In the genomic region with DNA sequence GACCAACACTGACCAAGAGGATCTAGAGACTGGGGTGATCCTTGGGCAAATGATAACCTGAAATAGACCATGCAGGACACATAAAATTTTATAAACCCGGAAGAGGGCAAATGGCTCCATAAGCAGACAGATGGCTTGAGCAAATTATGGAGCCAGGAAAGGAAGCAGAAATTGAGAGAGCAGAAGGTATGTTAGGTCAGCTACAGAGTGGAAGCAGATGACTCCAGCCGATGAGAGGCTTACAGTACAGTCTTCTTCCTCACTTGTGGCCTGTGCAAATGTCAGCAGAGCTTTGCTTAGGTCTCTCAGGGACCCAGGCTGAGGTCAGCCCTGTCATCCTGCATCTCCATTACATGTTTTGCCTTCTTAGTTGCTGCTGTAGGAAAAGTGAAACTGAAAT, we compare ENCODE assay signal across 18 mouse cellular contexts. TPM values are rescaled to one million over a fixed set of nuclear protein-coding genes. Genes with fewer than 3 reads are reported as not detected.
DNase-seq lines count a peak whose midpoint lies in the region; ATAC-seq lines count a peak whose summit lies in the region.
"Had no signal": no experiment of that assay in that cellular context is flagged by ENCODE, and none has a peak within 500 bp of the region (broad histone marks: within the 10 kb centered on the region; RNA-seq: fewer than 3 reads in every experiment).

No protein-coding gene starts in this region.

- H3K4me3 ChIP-seq in midbrain, embryonic 11.5 days (ENCODE audit: low read depth, low read length) = no peak overlapping the region
- H3K4me3 ChIP-seq in midbrain, embryonic 10.5 days = no peak overlapping the region
- H3K4me3 ChIP-seq: embryonic facial prominence, embryonic 13.5 days; forebrain, embryonic 12.5 days; gastrocnemius, adult 2 months; heart, embryonic 13.5 days; hindbrain, embryonic 12.5 days had no signal

- H3K27me3 ChIP-seq in midbrain, embryonic 11.5 days (ENCODE audit: control insufficient read depth, insufficient read depth, low read length) = no peaks in the 10 kb centered on the region
- no peaks in the 10 kb centered on the region for H3K27me3 ChIP-seq in midbrain, embryonic 10.5 days (ENCODE audit: low read depth, poor library complexity, severe bottlenecking)
- H3K27me3 ChIP-seq: embryonic facial prominence, embryonic 13.5 days; forebrain, embryonic 12.5 days; heart, embryonic 13.5 days; hindbrain, embryonic 12.5 days; Patski had no signal

- H3K4me1 ChIP-seq in midbrain, embryonic 11.5 days (ENCODE audit: control insufficient read depth, insufficient read depth, low read length) = peaks cover 5% of the 10 kb centered on the region; the same call in 1 of the 2 replicates
- H3K4me1 ChIP-seq in midbrain, embryonic 10.5 days = peaks cover 30% of the 10 kb centered on the region

- no peak overlapping the region for H3K4me2 ChIP-seq in midbrain, embryonic 11.5 days
- H3K4me2 ChIP-seq: embryonic facial prominence, embryonic 13.5 days; forebrain, embryonic 12.5 days; heart, embryonic 13.5 days; hindbrain, embryonic 12.5 days had no signal

- no peak for ATAC-seq in midbrain, embryonic 11.5 days (ENCODE audit: low FRiP score)
- ATAC-seq in megakaryocyte, adult 5-6 weeks (ENCODE audit: poor library complexity, severe bottlenecking) = no peak
- ATAC-seq: hindbrain, embryonic 16.5 days had no signal

- 86% methylated on average over 2 of the region's 2 CpGs for WGBS in midbrain, embryonic 11.5 days
- WGBS in midbrain, embryonic 10.5 days = 87% methylated on average over 2 of the region's 2 CpGs

- no peaks in the 10 kb centered on the region for H3K36me3 ChIP-seq in midbrain, embryonic 11.5 days (ENCODE audit: control insufficient read depth, insufficient read depth, low read length)
- H3K36me3 ChIP-seq in midbrain, embryonic 10.5 days = no peaks in the 10 kb centered on the region
- H3K36me3 ChIP-seq: embryonic facial prominence, embryonic 13.5 days; forebrain, embryonic 12.5 days; heart, embryonic 13.5 days; hindbrain, embryonic 12.5 days had no signal

- no peaks in the 10 kb centered on the region for H3K9me3 ChIP-seq in midbrain, embryonic 11.5 days (ENCODE audit: control insufficient read depth, low read length)
- H3K9me3 ChIP-seq in midbrain, embryonic 10.5 days (replicated peaks) = no peaks in the 10 kb centered on the region
- H3K9me3 ChIP-seq: embryonic facial prominence, embryonic 13.5 days; forebrain, embryonic 12.5 days; heart, embryonic 13.5 days; hindbrain, embryonic 12.5 days had no signal

- no peak overlapping the region for H3K9ac ChIP-seq in midbrain, embryonic 11.5 days (ENCODE audit: low read length)
- H3K9ac ChIP-seq: embryonic facial prominence, embryonic 13.5 days; forebrain, embryonic 12.5 days; heart, embryonic 13.5 days; hindbrain, embryonic 12.5 days had no signal

- H3K27ac ChIP-seq in midbrain, embryonic 11.5 days (ENCODE audit: low read depth, low read length) = no peak overlapping the region
- H3K27ac ChIP-seq in midbrain, embryonic 10.5 days (replicated peaks) = no peak overlapping the region
- H3K27ac ChIP-seq: embryonic facial prominence, embryonic 13.5 days; forebrain, embryonic 12.5 days; gastrocnemius, adult 2 months; heart, embryonic 13.5 days; hindbrain, embryonic 12.5 days had no signal

- DNase-seq in cerebellum, adult 11 months = peak; percentile 47
- DNase-seq in cerebellum, postnatal 4 days (ENCODE audit: low spot score in 2 of 2) = no peak
- DNase-seq in midbrain, embryonic 11.5 days (ENCODE audit: low spot score, missing footprints) = peak; percentile 81
- DNase-seq in midbrain, embryonic 10.5 days (ENCODE audit: low spot score) = no peak
- DNase-seq in cerebellum, adult 9-10 months = peak; percentile 87
- no peak for DNase-seq in kidney, adult 18-20 months
- no peak for DNase-seq in T-cell, adult 2 months (ENCODE audit: low spot score)
- DNase-seq: gastrocnemius, postnatal 25 days had no signal

RNA-seq across cellular contexts. Expression of a gene that starts 15.9 kb away (rescaled TPM):
- polyA plus RNA-seq in midbrain, embryonic 11.5 days (2014; fragmentation: Nextera tagmentation; extraction: Ambion mirVana) = 0.72 and 0.86 TPM in 2 replicates
- polyA plus RNA-seq in midbrain, embryonic 10.5 days (2016; fragmentation: Nextera tagmentation; extraction: Ambion mirVana) = 0.38 and 1.2 TPM in 2 replicates
- total RNA-seq in megakaryocyte, adult 5-6 weeks (2015) = 0.07 TPM in 1 of 2 replicates, not detected in the other
- total RNA-seq in megakaryocyte, adult 5-6 weeks (2017) = 0.20 TPM in 1 of 2 replicates, not detected in the other
- total RNA-seq: gastrocnemius, adult 2 months; granulocyte monocyte progenitor cell, adult 5-6 weeks had no signal
- polyA plus RNA-seq: C2C12 had no signal

Comparison
In these comparisons a context has a peak if more than half of its experiments do, and no peak if none do; other contexts are left out.
1. DNase-seq: peak in cerebellum, adult 11 months (single experiment), midbrain, embryonic 11.5 days (single experiment) and cerebellum, adult 9-10 months (single experiment); none in cerebellum, postnatal 4 days (0 of 2), midbrain, embryonic 10.5 days (single experiment), kidney, adult 18-20 months (single experiment) and T-cell, adult 2 months (single experiment).